Mouse (Mus musculus): ENCODE measurements around the gene Gm10722. TPM values are rescaled to one million over a fixed set of nuclear protein-coding genes. Genes with fewer than 3 reads are reported as not detected.
"Not testable (repeated sequence)": the region's sequence is repeated elsewhere in the genome, so short reads cannot be mapped to it uniquely, and the experiment has no call there.

Gene Gm10722
- polyA plus RNA-seq, 1 experiment from 2014 or later = not detected

- 63% methylated on average over 9 of the region's 9 CpGs for WGBS
- H3K4me3 ChIP-seq; H3K4me1 ChIP-seq (replicated peaks); H3K36me3 ChIP-seq; H3K27me3 ChIP-seq (replicated peaks); ATAC-seq (ENCODE audit: insufficient number of reproducible peaks, low FRiP score); H3K4me2 ChIP-seq; H3K9me3 ChIP-seq (replicated peaks); H3K9ac ChIP-seq; H3K27ac ChIP-seq (ENCODE audit: poor library complexity, severe bottlenecking): not testable (repeated sequence)
Observed at GRCm38 (mm10) chr9:3026741-3027140, 26.0 kb downstream of the Gm10722 start.

DNA sequence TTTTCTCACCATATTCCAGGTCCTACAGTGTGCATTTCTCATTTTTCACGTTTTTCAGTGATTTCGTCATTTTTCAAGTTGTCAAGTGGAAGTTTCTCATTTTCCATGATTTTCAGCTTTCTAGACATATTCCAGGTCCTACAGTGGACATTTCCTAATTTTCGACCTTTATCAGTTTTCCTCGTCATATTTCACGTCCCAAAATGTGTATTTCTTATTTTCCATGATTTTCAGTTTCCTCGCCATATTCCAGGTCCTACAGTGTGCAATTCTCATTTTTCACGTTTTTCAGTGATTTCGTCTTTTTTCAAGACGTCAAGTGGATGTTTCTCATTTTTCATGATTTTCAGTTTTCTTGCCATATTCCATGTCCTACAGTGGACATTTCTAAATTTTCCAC is 26.5 kb downstream of the Gm10722 start:
- not testable (repeated sequence) for H3K9me3 ChIP-seq (replicated peaks); H3K4me3 ChIP-seq; H3K9ac ChIP-seq; H3K4me2 ChIP-seq; H3K4me1 ChIP-seq (replicated peaks); H3K27me3 ChIP-seq (replicated peaks); H3K36me3 ChIP-seq; ATAC-seq (ENCODE audit: insufficient number of reproducible peaks, low FRiP score); H3K27ac ChIP-seq (ENCODE audit: poor library complexity, severe bottlenecking)
- 66% methylated on average over 9 of the region's 9 CpGs for WGBS

GRCm38 (mm10) chr9:3029276-3030000 is 28.7 kb downstream of the Gm10722 start:
- not testable (repeated sequence) for H3K4me3 ChIP-seq; H3K36me3 ChIP-seq; ATAC-seq (ENCODE audit: insufficient number of reproducible peaks, low FRiP score); H3K9ac ChIP-seq; H3K27ac ChIP-seq (ENCODE audit: poor library complexity, severe bottlenecking); H3K4me2 ChIP-seq; H3K27me3 ChIP-seq (replicated peaks); H3K9me3 ChIP-seq (replicated peaks); H3K4me1 ChIP-seq (replicated peaks)
- 58% methylated on average over 14 of the region's 16 CpGs for WGBS

GRCm38 (mm10) chr9:3030677-3031318 is 30.1 kb downstream of the Gm10722 start:
- WGBS = 52% methylated on average over 3 of the region's 10 CpGs
- not testable (repeated sequence) for H3K27ac ChIP-seq (ENCODE audit: poor library complexity, severe bottlenecking); H3K4me1 ChIP-seq (replicated peaks); H3K4me3 ChIP-seq; H3K27me3 ChIP-seq (replicated peaks); H3K4me2 ChIP-seq; H3K9me3 ChIP-seq (replicated peaks); H3K36me3 ChIP-seq; H3K9ac ChIP-seq
- peak; percentile 38; the same call in 1 of the 2 replicates for ATAC-seq (ENCODE audit: insufficient number of reproducible peaks, low FRiP score)

DNA sequence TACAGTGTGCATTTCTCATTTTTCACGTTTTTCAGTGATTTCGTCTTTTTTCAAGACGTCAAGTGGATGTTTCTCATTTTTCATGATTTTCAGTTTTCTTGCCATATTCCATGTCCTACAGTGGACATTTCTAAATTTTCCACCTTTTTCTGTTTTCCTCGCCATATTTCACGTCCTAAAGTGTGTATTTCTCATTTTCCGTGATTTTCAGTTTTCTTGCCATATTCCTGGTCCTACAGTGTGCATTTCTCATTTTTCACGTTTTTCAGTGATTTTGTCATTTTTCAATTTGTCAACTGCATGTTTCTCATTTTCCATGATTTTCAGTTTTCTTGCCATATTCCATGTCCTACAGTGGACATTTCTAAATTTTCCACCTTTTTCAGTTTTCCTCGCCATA is 33.6 kb downstream of the Gm10722 start, which contains the start of gene Gm17535:
Gene Gm17535, plus strand, starts transcription at position 301 of the 400 bp plus-strand sequence.
- not testable (repeated sequence) for H3K9ac ChIP-seq; H3K27me3 ChIP-seq (replicated peaks); H3K27ac ChIP-seq (ENCODE audit: poor library complexity, severe bottlenecking); H3K36me3 ChIP-seq; H3K4me1 ChIP-seq (replicated peaks); H3K4me2 ChIP-seq; H3K9me3 ChIP-seq (replicated peaks); ATAC-seq (ENCODE audit: insufficient number of reproducible peaks, low FRiP score); H3K4me3 ChIP-seq
- WGBS = 32% methylated on average over 1 of the region's 8 CpGs

DNA sequence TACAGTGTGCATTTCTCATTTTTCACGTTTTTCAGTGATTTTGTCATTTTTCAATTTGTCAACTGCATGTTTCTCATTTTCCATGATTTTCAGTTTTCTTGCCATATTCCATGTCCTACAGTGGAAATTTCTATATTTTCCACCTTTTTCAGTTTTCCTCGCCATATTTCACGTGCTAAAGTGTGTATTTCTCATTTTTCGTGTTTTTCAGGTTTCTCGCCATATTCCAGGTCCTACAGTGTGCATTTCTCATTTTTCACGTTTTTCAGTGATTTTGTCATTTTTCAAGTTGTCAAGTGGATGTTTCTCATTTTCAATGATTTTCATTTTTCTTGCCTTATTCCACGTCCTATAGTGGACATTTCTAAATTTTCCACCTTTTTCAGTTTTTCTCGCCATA is 35.9 kb downstream of the Gm10722 start, which contains the start of gene Gm10715:
Gene Gm10715, plus strand, starts transcription at position 301 of the 400 bp plus-strand sequence.
- H3K27me3 ChIP-seq (replicated peaks); H3K9me3 ChIP-seq (replicated peaks); H3K4me2 ChIP-seq; H3K9ac ChIP-seq; H3K36me3 ChIP-seq; H3K4me1 ChIP-seq (replicated peaks); H3K27ac ChIP-seq (ENCODE audit: poor library complexity, severe bottlenecking); H3K4me3 ChIP-seq; ATAC-seq (ENCODE audit: insufficient number of reproducible peaks, low FRiP score): not testable (repeated sequence)
- WGBS = 72% methylated on average over 8 of the region's 8 CpGs

GRCm38 (mm10) chr9:3038161-3038560 is 37.4 kb downstream of the Gm10722 start:
- not testable (repeated sequence) for H3K27ac ChIP-seq (ENCODE audit: poor library complexity, severe bottlenecking); H3K36me3 ChIP-seq; H3K4me1 ChIP-seq (replicated peaks); H3K27me3 ChIP-seq (replicated peaks); H3K4me3 ChIP-seq; H3K4me2 ChIP-seq; H3K9me3 ChIP-seq (replicated peaks); ATAC-seq (ENCODE audit: insufficient number of reproducible peaks, low FRiP score); H3K9ac ChIP-seq
- WGBS = 62% methylated on average over 4 of the region's 4 CpGs

Small RNA genes lying within 50 kb of the gene (microRNA-seq; reads per million reads assigned to microRNA genes)
- not detected for gene Mir101c

Other genes starting within 250 kb of the Gm10722 start
- gene Gm11168, start 2.4 kb downstream of the Gm10722 start, polyA plus RNA-seq (2016; fragmentation: Nextera tagmentation; extraction: Ambion mirVana) = not detected in 2 replicates
- not detected in 2 replicates for gene Gm10721, start 12.2 kb downstream of the Gm10722 start, polyA plus RNA-seq (2016; fragmentation: Nextera tagmentation; extraction: Ambion mirVana)
- not detected in 2 replicates for gene Gm10720, start 14.7 kb downstream of the Gm10722 start, polyA plus RNA-seq (2016; fragmentation: Nextera tagmentation; extraction: Ambion mirVana)
- 0.35 and 0.47 TPM in 2 replicates for gene Gm10719, start 16.5 kb downstream of the Gm10722 start, polyA plus RNA-seq (2016; fragmentation: Nextera tagmentation; extraction: Ambion mirVana)
- not detected in 2 replicates for gene Gm10718, start 22.6 kb downstream of the Gm10722 start, polyA plus RNA-seq (2016; fragmentation: Nextera tagmentation; extraction: Ambion mirVana)
- gene Gm10717, start 24.5 kb downstream of the Gm10722 start, polyA plus RNA-seq (2016; fragmentation: Nextera tagmentation; extraction: Ambion mirVana) = 0.28 TPM in 1 of 2 replicates, not detected in the other
- not detected in 2 replicates for gene Gm17535, start 33.7 kb downstream of the Gm10722 start, polyA plus RNA-seq (2016; fragmentation: Nextera tagmentation; extraction: Ambion mirVana)
- gene Gm10715, start 36.0 kb downstream of the Gm10722 start, polyA plus RNA-seq (2016; fragmentation: Nextera tagmentation; extraction: Ambion mirVana) = not detected in 2 replicates

Measured in heart, embryonic 12.5 days (tissue).